Mouse (Mus musculus): ENCODE data around the gene Etfrf1.

The Etfrf1 gene

DNA sequence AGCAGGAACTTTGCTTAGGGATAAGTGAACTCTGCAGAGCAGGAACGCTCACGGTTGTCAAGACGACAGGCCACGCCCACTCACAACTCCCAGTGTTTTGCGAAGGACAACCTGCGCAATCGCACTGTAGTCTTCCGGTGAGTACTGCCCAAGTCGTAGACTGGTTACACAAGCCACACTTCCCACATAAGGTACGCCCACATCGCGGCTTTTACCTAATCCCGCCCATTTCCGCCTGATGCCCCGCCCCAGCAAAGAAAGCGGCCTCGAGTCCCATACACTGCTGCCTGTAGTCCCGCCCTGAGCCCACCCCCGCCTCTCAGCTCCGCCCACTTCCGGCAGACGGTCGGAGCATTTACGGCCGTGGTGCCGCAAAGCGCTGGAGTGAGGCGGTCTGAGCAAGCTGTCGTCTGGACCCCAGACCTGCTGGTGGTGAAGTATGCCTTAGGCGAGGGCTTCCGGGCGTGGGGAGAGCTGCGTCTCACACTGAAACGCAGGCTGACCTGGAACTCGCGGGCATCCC is at the start of gene Etfrf1, which contains the start of gene Casc1:
TSS of gene Etfrf1 (plus strand) at position 319 of the 523 bp plus-strand sequence.
TSS of gene Casc1 (minus strand) at position 190 of the 523 bp plus-strand sequence.
- peak; percentile 99 for DNase-seq (ENCODE audit: extremely low spot score)

DNA sequence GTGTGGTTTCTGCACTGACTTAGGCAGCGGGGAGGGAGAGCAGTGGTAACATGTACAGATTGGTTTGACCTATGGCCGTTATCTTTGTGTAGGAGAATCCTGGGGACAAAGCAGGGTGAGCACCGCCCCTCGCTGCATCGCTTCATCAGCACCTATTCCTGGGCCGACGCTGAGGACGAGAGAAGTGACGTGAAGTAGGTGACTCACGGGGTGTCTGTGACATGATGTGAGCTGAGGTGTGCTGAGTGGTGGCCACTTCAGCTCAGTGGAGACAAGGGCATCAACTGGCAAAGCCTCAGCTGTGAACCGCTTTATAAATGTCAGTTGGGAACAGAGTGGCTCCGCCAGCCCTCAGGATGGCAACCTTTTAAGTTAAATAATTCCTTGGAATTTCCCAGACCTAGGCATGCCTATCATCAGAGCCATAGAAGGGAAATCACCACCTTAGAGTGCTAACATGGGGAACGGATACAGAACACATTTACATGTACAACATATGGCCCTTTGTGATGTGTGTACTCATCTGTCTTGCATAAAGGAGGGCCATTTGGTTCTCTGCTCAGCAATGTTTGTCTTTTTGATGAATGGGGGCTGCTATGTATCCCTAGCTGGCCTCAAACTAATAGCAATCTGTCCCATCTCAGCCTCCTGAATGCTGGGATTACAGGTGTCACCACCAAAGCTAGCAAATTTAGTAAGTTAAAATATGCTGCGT is 38.9 kb upstream of the Etfrf1 start:
- no peak for DNase-seq (ENCODE audit: extremely low spot score)

DNA sequence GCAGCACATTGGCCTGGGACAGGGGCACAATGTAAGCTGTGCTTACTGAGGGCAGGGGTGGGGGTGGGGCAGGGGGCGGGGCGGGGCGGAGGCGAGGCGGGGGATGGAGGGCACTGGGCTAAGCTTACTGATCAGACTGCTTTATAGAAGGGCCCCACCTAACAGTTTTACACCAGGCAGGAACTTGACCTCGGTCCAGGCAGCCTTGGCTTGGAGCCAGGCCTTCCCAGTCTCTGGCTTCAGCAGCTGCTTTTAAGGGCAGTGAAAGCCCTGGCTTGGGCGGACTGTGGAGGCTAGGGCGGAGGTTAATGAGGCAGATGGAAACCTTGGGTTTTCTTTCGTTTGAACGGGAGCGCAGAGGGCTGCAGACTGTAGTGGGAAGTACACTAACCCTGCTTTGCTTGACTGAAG is 37.1 kb upstream of the Etfrf1 start:
- DNase-seq (ENCODE audit: extremely low spot score), result peak; percentile 53

DNA sequence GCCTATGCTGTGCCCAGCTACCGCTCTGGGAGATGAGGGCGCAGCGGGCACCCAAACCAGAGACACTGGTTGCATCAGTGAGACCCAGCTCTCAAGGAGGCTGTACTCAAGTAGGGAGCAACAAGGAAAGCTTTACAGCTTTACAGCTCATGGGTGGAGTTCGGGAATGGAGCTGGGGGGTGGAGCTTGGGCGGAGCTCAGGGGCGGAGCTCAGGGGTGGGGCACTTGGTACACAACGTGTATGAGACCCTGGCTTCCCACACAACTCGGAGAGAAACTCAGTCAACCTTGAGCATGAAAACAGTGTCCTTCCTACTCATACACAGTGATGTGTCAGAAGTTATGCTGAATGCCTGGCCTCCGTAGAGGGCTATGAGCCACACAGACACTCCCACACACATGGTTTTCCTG is 35.4 kb upstream of the Etfrf1 start:
- DNase-seq (ENCODE audit: extremely low spot score), result peak; percentile 32

DNA sequence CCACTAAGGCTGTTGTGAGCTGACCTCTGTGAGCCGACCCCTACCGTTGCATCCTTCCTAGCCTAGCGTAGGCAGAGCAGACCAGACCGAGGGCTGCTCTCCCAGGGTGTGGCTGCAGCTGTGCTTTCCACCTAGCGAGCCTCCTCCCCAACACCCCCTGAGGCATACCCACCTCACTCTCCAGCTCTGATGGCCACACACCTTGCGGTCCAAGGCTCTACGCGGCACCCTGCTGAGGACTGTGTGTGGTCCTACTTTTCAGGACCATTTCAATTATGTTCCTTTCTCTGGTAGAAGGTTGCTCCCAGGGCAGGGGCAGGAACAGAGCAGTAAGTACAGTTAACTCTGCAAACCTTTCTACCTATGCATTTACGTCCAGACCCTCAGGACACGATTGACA is 34.5 kb upstream of the Etfrf1 start:
- no peak for DNase-seq (ENCODE audit: extremely low spot score)

DNA sequence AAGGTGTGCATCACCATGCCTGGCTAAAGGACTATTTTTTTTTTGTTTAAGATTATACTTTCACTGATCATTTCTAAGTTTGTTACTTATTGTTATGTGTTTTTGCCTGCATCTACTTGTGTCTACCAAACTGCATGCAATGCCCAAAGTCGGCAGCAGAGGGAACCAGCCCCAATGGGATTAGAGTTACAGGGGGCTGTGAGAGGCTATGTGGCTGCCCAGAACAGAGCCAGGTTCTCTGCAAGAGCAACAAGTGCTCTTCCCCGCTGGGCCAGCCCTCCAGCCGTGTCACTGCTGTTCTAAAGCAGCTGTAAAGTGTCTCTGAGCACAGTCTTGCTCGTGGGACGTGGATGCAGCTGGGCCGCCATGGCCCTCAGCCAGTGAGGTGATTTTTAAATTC is 31.3 kb upstream of the Etfrf1 start:
- peak; percentile 71 for DNase-seq (ENCODE audit: extremely low spot score)

DNA sequence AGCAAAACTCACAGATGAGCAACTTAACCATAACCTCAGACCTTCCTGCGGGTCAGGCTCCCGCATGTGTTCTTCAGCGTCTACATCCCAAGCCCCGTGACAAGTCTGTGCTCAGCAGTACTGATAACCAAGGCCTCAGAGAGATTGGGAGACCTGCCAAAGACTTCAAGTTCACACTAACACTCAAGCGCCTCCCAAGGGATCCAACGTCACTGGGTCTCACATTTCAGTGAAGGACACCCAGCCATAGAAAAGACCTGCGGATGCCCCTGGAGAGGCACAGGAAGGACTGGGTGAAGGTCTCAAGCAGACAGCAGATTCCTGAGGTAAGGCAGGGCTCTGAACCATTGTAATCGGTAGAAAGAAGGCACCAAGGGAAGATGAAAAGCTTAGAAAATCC is 28.9 kb upstream of the Etfrf1 start:
- DNase-seq (ENCODE audit: extremely low spot score), result no peak

DNA sequence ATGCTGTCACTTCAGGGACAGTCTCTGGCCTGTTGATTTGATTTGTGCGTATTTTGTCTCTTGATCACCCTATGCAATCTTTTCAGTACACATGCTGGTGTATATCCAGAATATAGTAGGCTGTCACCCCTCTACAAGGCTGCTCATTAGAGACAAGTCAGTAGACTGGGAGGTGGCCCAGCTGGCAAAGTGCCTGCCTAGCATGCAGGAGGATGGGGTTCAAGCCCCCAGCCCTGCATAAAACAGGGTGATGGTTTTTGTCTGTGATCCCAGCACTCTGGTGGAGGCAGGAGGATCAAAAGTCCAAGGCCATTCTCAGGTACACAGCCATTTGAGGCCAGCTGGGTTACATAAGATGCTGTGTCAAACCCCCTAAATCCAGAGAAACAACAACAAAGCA is 24.8 kb upstream of the Etfrf1 start:
- DNase-seq (ENCODE audit: extremely low spot score), result no peak

DNA sequence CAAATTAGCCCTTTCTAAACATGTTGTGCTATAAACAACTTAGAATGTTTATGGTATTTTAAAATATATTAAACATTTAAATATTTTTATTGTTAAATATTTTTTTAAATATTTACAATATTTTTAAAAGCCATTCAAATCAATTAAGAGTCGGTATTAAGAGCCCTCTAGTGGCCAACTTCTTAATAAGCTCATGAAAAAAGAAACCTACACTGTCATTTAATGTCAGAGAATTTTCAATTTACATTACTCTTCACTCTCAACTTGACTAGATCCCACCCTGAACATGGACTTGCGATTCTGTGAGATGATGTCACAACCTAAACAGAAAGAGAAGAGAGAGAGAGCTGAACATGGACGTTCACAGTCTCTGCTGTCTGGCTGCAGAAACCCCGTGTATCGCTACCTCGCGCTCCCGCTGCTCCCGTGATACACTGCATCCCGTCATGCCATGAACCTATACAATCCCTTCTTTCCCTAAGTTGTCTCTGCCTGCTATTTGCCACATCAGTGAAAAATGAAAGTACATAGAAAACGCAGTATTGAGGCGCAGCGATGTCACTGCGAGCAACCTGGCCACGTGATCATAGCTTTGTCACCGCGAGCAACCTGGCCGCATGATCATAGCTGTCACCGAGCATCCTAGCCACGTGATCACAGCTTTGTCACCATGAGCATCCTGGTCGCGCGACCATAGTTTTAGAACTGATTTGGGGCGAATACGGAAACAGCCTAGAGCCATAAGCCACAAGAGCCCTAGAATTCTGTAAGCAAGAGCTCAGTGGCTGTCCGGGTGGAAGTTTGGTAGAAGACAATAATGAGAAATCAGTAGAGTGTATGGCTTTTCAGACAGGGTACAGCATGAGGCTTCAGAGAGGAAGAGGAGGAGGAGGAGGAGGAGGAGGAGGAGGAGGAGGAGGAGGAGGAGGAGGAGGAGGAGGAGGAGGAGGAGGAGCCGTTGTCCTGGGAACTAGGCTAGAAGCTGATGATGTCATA is 23.5 kb upstream of the Etfrf1 start:
- DNase-seq (ENCODE audit: extremely low spot score), result no peak

DNA sequence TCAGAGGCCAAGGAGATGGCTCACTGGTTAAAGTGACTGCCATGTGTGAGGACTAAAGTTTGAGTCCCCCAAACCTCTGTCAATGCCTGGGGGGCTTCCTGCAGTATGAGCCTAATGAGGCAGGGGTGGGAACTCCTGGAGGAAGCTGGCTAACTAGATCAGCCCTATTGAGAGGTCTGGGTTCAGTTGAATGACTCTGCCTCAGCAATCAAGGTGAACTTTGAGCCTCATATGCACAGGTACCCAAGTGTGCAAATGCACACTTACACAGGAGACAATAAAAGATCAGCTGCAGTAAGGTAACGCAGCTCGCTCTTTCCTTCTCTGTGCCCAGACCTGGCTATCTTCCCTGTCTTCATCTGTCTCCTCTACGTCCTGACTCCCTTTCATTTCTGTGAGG is 17.9 kb upstream of the Etfrf1 start:
- DNase-seq (ENCODE audit: extremely low spot score), result no peak

DNA sequence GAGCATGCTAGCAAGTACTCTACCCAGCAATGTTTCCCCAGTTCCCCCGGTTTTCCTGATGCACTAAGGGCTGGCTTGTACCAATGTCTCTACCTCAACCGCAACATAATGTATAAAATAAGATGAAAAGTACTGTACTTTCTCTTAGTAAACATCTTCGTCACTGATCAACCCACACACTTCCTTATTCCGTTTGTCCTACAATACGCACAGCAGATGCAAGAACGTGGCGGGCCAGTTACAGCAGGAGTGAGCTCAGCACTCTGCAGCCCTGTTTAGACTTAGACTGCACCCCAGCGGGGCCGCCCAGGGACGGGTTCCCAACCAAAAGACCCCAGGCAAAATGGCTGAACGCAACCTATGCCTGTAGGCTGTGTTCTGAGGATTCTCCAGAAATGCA is 17.5 kb upstream of the Etfrf1 start:
- DNase-seq (ENCODE audit: extremely low spot score), result no peak

DNA sequence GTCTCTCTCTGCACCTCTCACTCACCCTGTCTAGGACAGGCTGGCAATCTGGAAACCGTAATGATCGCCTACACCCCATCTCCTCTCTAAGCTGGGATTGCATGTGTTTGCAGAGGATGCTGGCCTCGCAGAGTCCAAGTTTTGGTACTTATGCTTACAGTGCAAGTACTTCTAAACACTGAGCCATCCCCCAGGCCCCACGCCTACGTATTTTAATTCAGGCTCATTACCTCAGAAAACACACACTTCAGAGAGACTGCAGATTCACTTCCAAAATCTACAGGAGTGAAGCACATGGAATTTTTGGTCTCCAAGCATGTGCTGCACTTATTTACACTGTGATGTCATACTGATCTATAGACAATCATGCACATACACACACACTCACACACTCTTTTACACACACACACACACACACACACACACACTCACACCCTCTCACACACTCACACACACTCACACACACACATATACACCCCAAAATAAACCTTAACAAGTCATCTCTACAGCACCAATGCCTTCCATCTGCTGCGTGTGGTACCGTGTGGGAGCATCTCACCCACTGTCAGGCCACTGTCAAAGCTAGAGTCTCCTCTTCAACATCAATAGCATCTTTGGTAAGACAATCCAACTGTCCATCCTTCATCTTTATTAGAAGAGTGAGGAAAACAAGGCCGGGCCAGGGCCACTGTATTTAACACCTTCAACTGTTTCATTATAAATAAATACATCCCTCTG is 12.8 kb upstream of the Etfrf1 start:
- DNase-seq (ENCODE audit: extremely low spot score), result no peak

DNA sequence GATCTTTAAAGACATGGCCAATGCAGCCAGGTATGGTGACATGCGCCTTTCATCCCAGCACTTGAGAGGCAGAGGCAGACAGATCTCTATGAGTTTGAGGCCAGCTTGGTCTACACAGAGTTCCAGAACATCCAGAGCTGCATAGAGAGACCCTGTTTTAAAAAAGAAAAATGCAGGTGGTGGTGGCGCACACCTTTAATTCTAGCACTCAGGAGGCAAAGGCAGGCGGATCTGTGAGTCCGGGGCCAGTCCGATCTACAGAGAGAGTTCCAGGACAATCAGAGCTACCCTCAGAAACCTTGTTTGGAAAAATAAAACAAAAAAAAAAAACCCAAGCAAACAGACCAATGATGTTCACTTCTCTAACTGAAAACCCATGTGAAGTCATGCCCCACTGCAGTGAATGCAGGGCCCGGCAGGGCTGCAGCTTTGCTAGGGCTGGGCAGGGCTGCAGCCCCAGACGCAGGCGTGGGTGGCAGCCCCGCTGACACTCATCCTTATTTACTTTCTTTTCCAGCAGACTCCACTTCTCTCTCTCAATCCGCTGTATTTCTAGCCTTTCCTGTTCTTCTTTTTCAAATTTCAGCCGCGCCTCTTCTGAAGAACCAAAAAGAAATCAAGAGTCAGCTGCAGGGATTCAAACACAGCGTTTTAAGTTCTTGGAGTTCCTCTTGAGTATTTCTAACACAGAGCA is 8.4 kb upstream of the Etfrf1 start:
- DNase-seq (ENCODE audit: extremely low spot score), result no peak

DNA sequence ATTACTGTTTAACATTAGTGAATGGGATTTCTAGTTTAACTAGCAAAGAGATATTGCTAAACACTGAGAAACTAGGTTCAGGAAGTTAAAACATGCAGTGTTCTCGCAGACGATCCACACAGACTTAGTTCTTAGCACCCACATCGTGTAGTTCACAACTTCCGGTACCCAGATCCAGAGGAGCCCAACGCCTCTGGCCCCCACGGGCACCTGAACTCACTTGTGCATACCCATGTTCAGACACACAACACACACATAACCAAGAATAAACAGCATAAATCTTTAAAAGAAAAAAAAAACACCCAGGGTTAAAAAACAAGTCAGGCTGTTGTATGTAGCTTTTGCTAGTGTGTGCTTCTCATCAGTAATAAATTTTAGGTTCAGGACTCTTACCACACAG is 6.5 kb upstream of the Etfrf1 start:
- no peak for DNase-seq (ENCODE audit: extremely low spot score)

DNA sequence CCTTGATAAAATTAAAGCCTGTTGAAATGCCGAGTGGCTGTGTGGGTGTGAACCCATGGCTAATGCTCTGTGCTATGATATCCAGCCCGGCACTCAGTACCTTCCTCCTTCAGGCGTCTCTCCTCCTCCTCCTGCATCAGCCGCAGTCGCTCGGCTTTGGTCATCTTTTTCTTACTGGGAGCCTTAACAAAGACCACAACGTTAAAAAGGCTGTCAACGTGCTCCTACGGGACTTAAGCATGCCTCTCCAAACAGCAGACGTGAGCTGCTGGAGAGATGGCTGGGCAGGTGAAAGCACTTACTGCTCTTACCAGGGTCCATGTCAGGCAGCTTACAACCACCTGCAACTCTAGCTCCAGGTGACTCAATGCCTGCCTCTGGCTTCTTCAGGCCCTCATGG is 5.8 kb upstream of the Etfrf1 start:
- DNase-seq (ENCODE audit: extremely low spot score), result no peak

DNA sequence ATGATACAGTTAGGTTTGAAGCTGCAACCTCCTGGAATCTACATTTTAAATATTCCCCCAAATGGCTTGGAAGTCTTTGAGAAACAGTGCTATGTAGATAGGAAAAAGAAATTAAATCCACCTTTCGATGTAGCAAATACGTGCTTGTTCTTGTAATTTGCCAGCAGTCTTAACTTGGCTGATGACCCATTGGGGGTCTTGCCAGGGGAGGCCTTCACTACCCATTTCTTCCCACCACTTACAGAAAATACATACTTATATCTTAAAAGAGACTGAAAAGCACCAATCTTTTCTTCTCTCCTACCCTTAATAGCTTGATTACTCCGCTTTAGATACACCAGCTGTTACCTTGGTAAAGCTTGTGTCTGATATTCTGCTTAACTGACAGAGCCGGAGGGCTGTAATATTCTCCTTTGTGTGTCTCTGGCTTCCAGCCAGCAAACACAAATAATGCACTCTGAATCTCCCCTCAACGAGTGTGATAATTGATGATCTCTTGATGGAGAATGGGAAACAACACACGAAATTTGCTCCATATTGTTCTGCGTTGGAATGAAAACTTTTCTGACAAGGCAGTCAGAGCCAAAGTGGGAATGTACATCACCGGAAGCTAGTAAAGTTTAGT is 766 bp upstream of the Etfrf1 start:
- DNase-seq (ENCODE audit: extremely low spot score), result no peak

DNA sequence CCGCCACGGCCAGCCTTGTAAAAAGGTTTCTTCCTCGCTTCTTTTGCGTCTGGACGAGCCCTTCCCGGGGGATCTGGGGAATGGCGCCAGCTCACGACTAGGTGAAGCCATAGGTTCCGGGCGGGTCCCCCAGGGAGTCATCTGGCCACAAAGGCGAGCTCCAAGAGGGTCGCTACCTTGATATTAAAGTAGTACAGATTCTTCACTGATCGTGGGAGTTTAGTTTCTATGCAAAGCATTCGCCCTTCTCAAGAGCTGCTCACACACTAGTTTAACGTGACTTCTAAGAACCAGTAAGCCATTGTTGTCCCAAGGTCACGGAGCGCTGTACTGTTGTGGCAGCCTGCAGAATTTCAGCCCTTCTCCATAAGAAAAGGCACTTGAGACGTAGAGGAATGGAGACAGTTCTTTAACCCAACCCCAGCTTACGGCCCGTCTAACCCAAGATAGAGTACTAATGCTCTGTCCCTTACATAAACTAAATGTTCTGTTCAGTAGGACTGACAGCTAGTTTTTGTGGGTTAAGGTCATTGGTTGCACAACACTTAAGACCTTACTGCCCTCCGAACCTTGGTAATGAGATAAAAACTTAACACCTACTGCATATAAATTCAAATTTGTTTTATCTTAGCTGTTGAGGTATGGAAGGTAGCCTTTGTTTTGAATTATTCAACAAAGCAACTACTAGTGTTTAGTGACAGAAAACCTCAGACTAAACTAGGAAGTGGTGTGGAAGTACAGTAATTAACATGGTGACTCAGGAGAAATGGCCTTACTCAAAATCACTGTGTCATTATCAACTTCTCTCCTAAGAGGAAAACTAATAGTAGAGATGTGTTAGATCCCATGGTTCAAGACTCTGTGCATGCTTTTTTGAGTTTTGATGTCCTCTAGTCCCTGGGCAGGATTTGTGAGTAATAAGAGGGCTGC is 707 bp downstream of the Etfrf1 start:
- DNase-seq (ENCODE audit: extremely low spot score), result peak; percentile 4

DNA sequence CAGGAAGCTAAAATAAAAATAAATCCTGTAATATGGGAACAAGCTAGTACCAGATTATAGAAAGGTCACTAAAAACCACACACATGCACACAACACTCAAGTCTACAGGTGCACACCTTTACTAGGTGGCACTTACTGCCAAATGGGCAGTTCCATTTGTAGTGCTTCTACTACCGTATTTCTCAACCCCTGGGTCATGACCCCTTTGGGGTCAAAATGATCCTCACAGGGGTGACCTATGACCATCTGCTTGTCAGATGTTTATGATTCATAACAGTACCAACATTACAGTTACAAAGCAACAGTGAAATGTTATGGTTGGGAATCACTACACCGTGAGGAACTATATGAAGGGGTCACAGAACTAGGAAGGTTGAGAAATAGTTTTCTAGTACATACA is 3.0 kb downstream of the Etfrf1 start:
- no peak for DNase-seq (ENCODE audit: extremely low spot score)

DNA sequence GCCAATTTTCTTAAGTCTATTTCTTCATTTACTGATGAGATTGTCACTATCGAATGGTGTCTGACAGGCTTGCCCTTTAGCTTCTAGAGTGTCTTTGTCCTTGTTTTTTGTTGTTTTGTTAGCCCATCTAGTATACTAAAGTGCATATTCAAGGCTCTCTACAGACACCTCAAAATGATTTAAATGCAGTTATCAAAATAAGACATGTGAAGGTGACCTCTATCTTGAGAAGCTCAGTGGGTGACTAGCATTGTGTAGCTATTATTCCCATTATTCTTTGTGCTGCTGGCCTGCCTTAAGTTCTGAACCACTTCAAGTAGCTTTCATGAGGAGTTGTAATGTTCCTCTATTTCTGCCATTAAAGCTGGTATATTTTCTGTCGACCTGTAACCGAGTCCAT is 4.9 kb downstream of the Etfrf1 start:
- no peak for DNase-seq (ENCODE audit: extremely low spot score)

DNA sequence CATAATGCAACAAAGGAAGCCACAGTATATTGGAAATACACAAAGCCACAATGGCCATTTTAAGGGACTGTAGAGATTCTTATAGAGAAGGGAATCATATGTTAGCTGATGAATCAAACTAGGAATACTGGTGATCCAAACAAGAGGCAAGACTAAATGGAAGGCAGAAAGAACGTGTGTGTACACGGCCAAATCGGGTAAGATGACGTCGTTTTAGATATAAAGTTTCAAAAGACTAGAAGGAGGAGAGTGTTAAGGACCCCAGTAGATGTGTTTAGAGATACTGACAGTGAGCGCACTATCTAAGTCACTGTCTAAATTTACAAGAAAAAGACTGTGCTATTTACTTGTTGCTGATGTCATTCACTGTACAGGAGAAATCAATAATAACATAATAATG is 13.3 kb downstream of the Etfrf1 start:
- DNase-seq (ENCODE audit: extremely low spot score), result no peak

All from embryo, embryonic 9.5 days (tissue).